Mouse (Mus musculus): ENCODE data around the gene Mrgpre.

The Mrgpre gene

DNA sequence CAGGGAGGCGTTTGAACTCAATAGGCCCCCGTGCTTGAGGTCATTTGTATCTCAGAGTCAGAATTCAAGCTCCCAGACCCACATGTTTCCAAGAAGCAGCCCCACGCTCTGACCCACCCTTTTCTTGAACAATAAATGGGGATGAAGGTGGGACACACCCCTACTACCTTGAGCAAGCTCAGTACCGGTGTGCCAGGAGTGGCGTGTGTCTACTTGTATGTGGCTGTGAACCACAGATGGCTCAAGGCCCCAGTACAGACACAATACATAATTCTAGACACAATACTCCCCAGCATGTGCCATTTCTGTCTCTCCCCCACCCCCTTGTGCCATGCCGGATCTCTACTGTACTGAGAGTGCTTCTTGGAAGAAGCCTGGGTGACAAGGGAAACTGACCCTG lies 46.1 kb downstream of the Mrgpre start:
- DNase-seq, result no peak

DNA sequence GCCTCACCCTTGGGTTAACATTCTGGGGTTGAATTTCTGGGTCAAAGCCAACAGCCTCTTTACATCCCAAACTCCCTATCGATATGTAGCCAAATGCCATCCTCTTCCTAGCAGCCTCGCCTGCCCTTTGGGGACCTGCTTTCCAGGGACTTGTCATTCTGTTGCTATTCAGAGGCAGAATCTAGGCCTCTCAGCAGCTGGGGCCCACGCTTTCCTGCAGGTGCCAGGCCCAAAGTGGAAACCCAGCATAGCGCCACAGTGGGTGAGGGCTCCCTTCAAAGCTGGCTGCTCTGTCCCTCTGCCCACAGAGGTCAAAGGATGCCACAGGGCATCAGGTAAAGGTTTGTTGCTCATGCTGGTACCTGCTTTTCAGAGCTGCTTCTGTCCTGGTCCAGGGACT lies 50.6 kb downstream of the Mrgpre start:
- no peak for DNase-seq

DNA sequence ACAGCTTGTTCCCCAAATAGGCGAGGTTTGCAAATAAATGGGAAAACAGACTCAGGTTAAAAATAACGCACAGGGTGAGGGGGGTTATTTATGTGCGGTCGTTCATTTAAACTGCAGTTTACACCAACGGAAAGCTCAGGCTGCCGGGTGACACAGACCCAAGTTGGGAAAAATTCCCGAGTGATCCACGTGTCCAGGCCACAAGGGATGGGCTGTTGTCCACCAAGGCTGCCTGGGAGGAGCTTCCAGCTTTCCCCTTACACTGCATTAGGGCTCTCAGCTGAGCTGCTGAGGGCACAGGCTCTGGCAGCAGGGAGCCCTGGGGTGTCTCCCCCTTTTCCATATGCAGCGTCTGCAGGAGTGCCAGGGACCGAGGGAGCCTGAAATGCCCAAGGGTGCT lies 54.4 kb downstream of the Mrgpre start:
- DNase-seq, result no peak
